ENCODE assay signal across 23 mouse cellular contexts in the genomic region with DNA sequence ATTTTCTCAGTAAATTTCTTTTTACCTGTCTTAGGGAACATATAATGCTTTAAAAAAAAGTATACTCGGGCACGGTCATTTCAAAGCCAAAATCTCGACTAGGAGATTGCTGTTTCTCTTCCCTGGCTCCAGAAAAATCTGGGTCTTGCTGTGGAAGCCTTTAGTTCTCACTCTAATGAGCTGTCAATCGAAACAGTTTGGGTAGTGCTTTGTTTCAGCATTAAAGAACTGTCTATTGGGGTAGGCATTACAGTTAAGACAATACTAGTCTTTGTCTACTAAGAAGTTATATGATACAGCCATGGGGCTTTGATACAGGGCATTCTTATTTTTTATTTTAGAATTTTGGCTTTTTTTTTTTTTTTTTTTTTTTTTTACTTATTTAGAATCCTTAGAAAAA.
DNase-seq lines count a peak whose midpoint lies in the region; ATAC-seq and TF ChIP-seq lines count a peak whose summit lies in the region.
"Had no signal": no experiment of that assay in that cellular context is flagged by ENCODE, and none has a peak within 500 bp of the region (broad histone marks: within the 10 kb centered on the region; RNA-seq: fewer than 3 reads in every experiment).

No protein-coding gene starts in this region.

- H3K4me2 ChIP-seq in heart, embryonic 15.5 days = no peak overlapping the region
- no peak overlapping the region for H3K4me2 ChIP-seq in forebrain, embryonic 15.5 days (replicated peaks)
- H3K4me2 ChIP-seq: limb, embryonic 13.5 days; liver, embryonic 11.5 days; lung, embryonic 15.5 days; midbrain, embryonic 11.5 days; neural tube, embryonic 12.5 days had no signal

- H3K9ac ChIP-seq in heart, embryonic 15.5 days = no peak overlapping the region
- no peak overlapping the region for H3K9ac ChIP-seq in forebrain, embryonic 15.5 days (replicated peaks)
- H3K9ac ChIP-seq: limb, embryonic 13.5 days; lung, embryonic 15.5 days; neural tube, embryonic 12.5 days had no signal

- H3K9me3 ChIP-seq in heart, embryonic 15.5 days (replicated peaks) = no peaks in the 10 kb centered on the region
- H3K9me3 ChIP-seq in forebrain, embryonic 15.5 days = no peaks in the 10 kb centered on the region
- H3K9me3 ChIP-seq in limb, embryonic 10.5 days (replicated peaks) = no peaks in the 10 kb centered on the region
- H3K9me3 ChIP-seq: limb, embryonic 13.5 days; lung, embryonic 15.5 days; neural tube, embryonic 12.5 days had no signal

- H3K27ac ChIP-seq in heart, embryonic 15.5 days = peak overlapping the region; percentile 47; the same call in 1 of the 2 replicates
- peak overlapping the region; percentile 67 for H3K27ac ChIP-seq in layer of hippocampus, adult 2 months
- H3K27ac ChIP-seq in brown adipose tissue, adult 24 weeks (replicated peaks; ENCODE audit: low read depth, low read length) = 0 out of 2 replicates have a peak overlapping the region, but pooled peaks have one; percentile 37
- peak overlapping the region; percentile 14 for H3K27ac ChIP-seq in forebrain, embryonic 15.5 days (replicated peaks)
- no peak overlapping the region for H3K27ac ChIP-seq in limb, embryonic 10.5 days
- H3K27ac ChIP-seq: kidney, postnatal 0 days; limb, embryonic 13.5 days; lung, embryonic 15.5 days; neural tube, embryonic 12.5 days had no signal

- no peaks in the 10 kb centered on the region for H3K36me3 ChIP-seq in heart, embryonic 15.5 days
- H3K36me3 ChIP-seq in forebrain, embryonic 15.5 days = no peaks in the 10 kb centered on the region
- no peaks in the 10 kb centered on the region for H3K36me3 ChIP-seq in limb, embryonic 10.5 days
- H3K36me3 ChIP-seq: limb, embryonic 13.5 days; lung, embryonic 15.5 days; neural tube, embryonic 12.5 days had no signal

- WGBS in heart, embryonic 15.5 days = 50% methylated on average over 4 of the region's 4 CpGs
- WGBS in forebrain, embryonic 15.5 days = 7% methylated on average over 4 of the region's 4 CpGs
- WGBS in limb, embryonic 10.5 days = 77% methylated on average over 4 of the region's 4 CpGs

- intact Hi-C loops in heart, postnatal 36 days (cut with DNase I) = loop anchor here (5.0 kb wide), 1 partner anchor 35 kb away; no protein-coding TSS in a partner anchor

- no peak overlapping the region for H3K4me3 ChIP-seq in heart, embryonic 15.5 days
- H3K4me3 ChIP-seq in layer of hippocampus, adult 2 months = peak overlapping the region; percentile 29; the same call in 1 of the 2 replicates
- H3K4me3 ChIP-seq in brown adipose tissue, adult 24 weeks (ENCODE audit: insufficient read depth, low read depth, low read length) = no peak overlapping the region
- H3K4me3 ChIP-seq in forebrain, embryonic 15.5 days = no peak overlapping the region
- no peak overlapping the region for H3K4me3 ChIP-seq in limb, embryonic 10.5 days
- H3K4me3 ChIP-seq: gastrocnemius, adult 2 months; limb, embryonic 13.5 days; lung, embryonic 15.5 days; neural tube, embryonic 12.5 days had no signal

- H3K27me3 ChIP-seq in heart, embryonic 15.5 days = no peaks in the 10 kb centered on the region
- H3K27me3 ChIP-seq in forebrain, embryonic 15.5 days = no peaks in the 10 kb centered on the region
- H3K27me3 ChIP-seq in limb, embryonic 10.5 days (ENCODE audit: low read depth, poor library complexity, severe bottlenecking) = no peaks in the 10 kb centered on the region
- H3K27me3 ChIP-seq: limb, embryonic 13.5 days; lung, embryonic 15.5 days; neural tube, embryonic 12.5 days had no signal

- DNase-seq in heart, postnatal 36 days = no peak
- no peak for DNase-seq in layer of hippocampus, adult 2 months (ENCODE audit: low spot score in 2 of 2)
- no peak for DNase-seq in layer of hippocampus, adult 18-20 months (ENCODE audit: low spot score in 2 of 2)
- no peak for DNase-seq in limb, embryonic 10.5 days (ENCODE audit: low spot score)
- DNase-seq: adrenal gland, postnatal 36 days; B cell, adult 2 months; cerebellum, adult 8-10 months; gastrocnemius, adult 2 months; kidney, adult 8-10 months; kidney, postnatal 4 days; layer of hippocampus, adult 9-11 months; right cerebral cortex, postnatal 14 days; thymus, postnatal 4 days had no signal

- TF ChIP-seq CTCF in layer of hippocampus, adult 2 months (conservative IDR thresholded peaks at IDR 0.05) = no peak

- peaks cover 3% of the 10 kb centered on the region for H3K4me1 ChIP-seq in heart, embryonic 15.5 days (replicated peaks)
- H3K4me1 ChIP-seq in brown adipose tissue, adult 24 weeks (ENCODE audit: control insufficient read depth, insufficient read depth, insufficient read length, low read length) = no peaks in the 10 kb centered on the region; the same call in 1 of the 2 replicates
- H3K4me1 ChIP-seq in forebrain, embryonic 15.5 days = peaks cover 10% of the 10 kb centered on the region
- peaks cover 4% of the 10 kb centered on the region; the same call in 1 of the 2 replicates for H3K4me1 ChIP-seq in limb, embryonic 10.5 days
- H3K4me1 ChIP-seq: limb, embryonic 13.5 days; lung, embryonic 15.5 days; neural tube, embryonic 12.5 days had no signal

- ATAC-seq in heart, embryonic 15.5 days (replicated peaks; ENCODE audit: insufficient number of reproducible peaks, insufficient read depth, low FRiP score, low read depth) = no peak
- ATAC-seq in forebrain, embryonic 15.5 days (replicated peaks) = 0 out of 2 replicates have a peak, but pooled peaks have one; percentile 42
- ATAC-seq: intestine, embryonic 16.5 days had no signal
